Mouse (Mus musculus): ENCODE measurements around the gene Arsg.
"Not testable (repeated sequence)": the region's sequence is repeated elsewhere in the genome, so short reads cannot be mapped to it uniquely, and the experiment has no call there.

The Arsg gene

GRCm38 (mm10) chr11:109468133-109468532 is 5.0 kb upstream of the Arsg start:
- DNase-seq (ENCODE audit: low spot score in 2 of 2), result no peak

- DNase-seq (ENCODE audit: low spot score in 2 of 2), result peak in 1 of 2 experiments; percentile 38
Observed at GRCm38 (mm10) chr11:109470170-109470569, 3.0 kb upstream of the Arsg start.

- DNase-seq (ENCODE audit: low spot score in 2 of 2), result peak; percentile 28 to 51
Observed at GRCm38 (mm10) chr11:109470921-109471861, 2.0 kb upstream of the Arsg start.

- peak in 1 of 2 experiments; percentile 45 for DNase-seq (ENCODE audit: low spot score in 2 of 2)
Observed at GRCm38 (mm10) chr11:109472171-109472691, 943 bp upstream of the Arsg start.

GRCm38 (mm10) chr11:109472821-109473170 is 378 bp upstream of the Arsg start:
- DNase-seq (ENCODE audit: low spot score in 2 of 2), result no peak

- DNase-seq (ENCODE audit: low spot score in 2 of 2), result no peak
Observed at GRCm38 (mm10) chr11:109474086-109474742, 1.0 kb downstream of the Arsg start.

GRCm38 (mm10) chr11:109474836-109475235 is 1.7 kb downstream of the Arsg start:
- no peak for DNase-seq (ENCODE audit: low spot score in 2 of 2)

- no peak for DNase-seq (ENCODE audit: low spot score in 2 of 2)
Observed at GRCm38 (mm10) chr11:109475717-109476116, 2.5 kb downstream of the Arsg start.

- no peak for DNase-seq (ENCODE audit: low spot score in 2 of 2)
Observed at GRCm38 (mm10) chr11:109476241-109476640, 3.1 kb downstream of the Arsg start.

- no peak for DNase-seq (ENCODE audit: low spot score in 2 of 2)
Observed at GRCm38 (mm10) chr11:109476653-109477052, 3.5 kb downstream of the Arsg start.

- no peak for DNase-seq (ENCODE audit: low spot score in 2 of 2)
Observed at GRCm38 (mm10) chr11:109477606-109478380, 4.6 kb downstream of the Arsg start.

GRCm38 (mm10) chr11:109479575-109480285 is 6.6 kb downstream of the Arsg start:
- DNase-seq (ENCODE audit: low spot score in 2 of 2), result peak in 1 of 2 experiments; percentile 8

GRCm38 (mm10) chr11:109480440-109480839 is 7.3 kb downstream of the Arsg start:
- no peak for DNase-seq (ENCODE audit: low spot score in 2 of 2)

- DNase-seq (ENCODE audit: low spot score in 2 of 2), result no peak
Observed at GRCm38 (mm10) chr11:109485398-109486045, 12.3 kb downstream of the Arsg start.

GRCm38 (mm10) chr11:109487111-109487510 is 13.9 kb downstream of the Arsg start:
- DNase-seq (ENCODE audit: low spot score in 2 of 2), result no peak

- peak; percentile 24 to 55 for DNase-seq (ENCODE audit: low spot score in 2 of 2)
Observed at GRCm38 (mm10) chr11:109487991-109488684, 15.0 kb downstream of the Arsg start.

- no peak for DNase-seq (ENCODE audit: low spot score in 2 of 2)
Observed at GRCm38 (mm10) chr11:109489763-109490162, 16.6 kb downstream of the Arsg start.

- DNase-seq (ENCODE audit: low spot score in 2 of 2), result no peak
Observed at GRCm38 (mm10) chr11:109491844-109492243, 18.7 kb downstream of the Arsg start.

GRCm38 (mm10) chr11:109492847-109493464 is 19.8 kb downstream of the Arsg start:
- not testable (repeated sequence) for DNase-seq (ENCODE audit: low spot score in 2 of 2)
